Mouse (Mus musculus) gastrocnemius, adult 8-10 months (tissue): ENCODE data around the gene Dgkg. TPM values are rescaled to one million over a fixed set of nuclear protein-coding genes. Genes with fewer than 3 reads are reported as not detected.
A peak's percentile ranks its signal among the peaks of the same experiment; 100 is the strongest.

Experiments used
- DNase-seq, 2 experiments: peaks; one replicate each; pipeline ENCODE4 v3.0.0; 2022; ENCODE audit warnings: low spot score in 2 of 2
- total RNA-seq, 4 experiments: library from RNA; stranded (reverse); gene quantifications; 2 replicates each; pipeline ENCODE4 v1.2.4; 2022

Dgkg gene
- total RNA-seq, 4 experiments from 2014 or later = 0.07 to 0.75 (median 0.22) TPM

GRCm38 (mm10) chr16:22501855-22502254, 155.2 kb downstream of the Dgkg start:
- DNase-seq = no peak

- DNase-seq = no peak
These were observed 156.5 kb downstream of the Dgkg start for GRCm38 (mm10) chr16:22500561-22500960.

- DNase-seq = no peak
These were observed 157.1 kb downstream of the Dgkg start for GRCm38 (mm10) chr16:22499951-22500350.

- DNase-seq = no peak
These were observed 157.6 kb downstream of the Dgkg start for GRCm38 (mm10) chr16:22499447-22499846.

DNA sequence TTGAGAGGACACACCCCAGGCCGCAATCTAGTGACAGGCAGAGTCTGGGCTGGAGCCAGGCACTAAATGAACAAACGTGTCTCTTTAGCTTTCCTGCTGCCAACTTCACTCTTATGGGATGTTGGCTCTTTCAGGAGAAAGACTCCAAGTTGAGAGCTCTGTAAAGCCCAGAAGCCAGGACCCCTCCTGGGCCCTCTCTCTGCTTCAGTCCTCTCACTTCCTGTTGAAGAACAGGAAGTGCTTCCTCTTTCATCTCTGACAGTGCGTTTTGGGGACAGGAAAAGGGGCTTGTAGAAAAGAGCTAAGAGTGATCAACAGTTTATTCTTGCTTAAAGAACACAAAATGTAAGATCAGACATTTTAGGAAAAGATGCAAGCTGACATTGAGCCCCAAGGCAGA, 159.0 kb downstream of the Dgkg start:
- no peak for DNase-seq

DNA sequence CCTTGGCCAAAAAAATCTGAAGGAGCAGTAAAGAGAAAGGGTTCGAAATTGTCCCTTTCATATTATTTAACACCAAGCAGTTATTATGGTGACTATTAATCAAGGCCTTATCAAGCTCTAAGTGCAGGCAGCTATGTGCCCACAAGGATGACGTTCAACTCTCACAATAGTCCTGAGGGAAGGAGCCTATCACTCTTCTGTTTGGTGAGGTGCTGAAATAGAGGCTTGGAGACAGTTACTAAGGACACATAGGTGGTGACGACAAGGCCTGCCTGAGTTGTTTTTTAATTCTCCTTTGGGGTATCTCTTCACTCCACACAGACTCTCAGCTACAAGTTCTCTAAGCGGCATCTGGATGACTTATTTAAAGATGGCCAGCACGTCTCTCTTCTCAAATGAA, 161.8 kb downstream of the Dgkg start:
- no peak for DNase-seq

- no peak for DNase-seq
These were observed 162.2 kb downstream of the Dgkg start for GRCm38 (mm10) chr16:22494815-22495214.

DNA sequence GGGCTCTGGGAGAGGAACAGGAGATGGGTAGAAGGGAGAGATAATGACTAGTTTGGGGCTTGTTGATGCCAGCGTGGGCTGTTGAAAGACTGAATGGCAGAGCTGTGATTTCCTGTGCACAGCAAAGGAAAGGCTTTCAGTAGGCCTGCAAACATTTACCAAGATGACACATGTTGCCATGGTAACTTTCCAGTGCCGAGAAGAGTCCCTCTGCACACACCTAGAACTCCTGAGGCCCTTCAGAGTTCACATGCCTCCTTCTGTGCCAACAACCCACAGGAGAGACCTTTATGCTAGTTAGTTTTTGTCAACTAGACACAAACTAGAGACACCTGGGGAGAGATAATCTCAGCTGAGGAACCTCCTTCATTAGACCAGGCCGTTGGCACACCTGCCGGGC, 163.6 kb downstream of the Dgkg start:
- no peak for DNase-seq

GRCm38 (mm10) chr16:22491446-22492166, 165.4 kb downstream of the Dgkg start:
- DNase-seq = no peak

DNA sequence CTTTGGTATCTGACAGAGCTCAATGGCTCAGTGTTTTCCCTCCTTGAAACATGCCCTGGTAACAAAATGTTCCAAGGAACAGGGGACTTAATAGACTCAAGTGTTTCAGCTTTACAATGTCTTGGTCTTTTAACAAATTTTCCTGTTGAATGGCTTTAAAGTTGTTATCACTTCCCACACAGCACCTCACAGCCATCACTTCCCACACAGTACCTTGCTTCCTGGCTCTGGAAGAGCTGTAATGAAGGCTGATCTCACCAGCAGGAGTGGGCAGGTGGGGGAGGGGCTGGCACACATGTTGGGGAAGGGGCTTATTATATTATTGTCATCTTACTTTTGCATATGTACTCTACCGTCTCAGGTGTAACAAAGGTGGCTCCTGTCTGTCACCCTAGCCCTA, 173.1 kb downstream of the Dgkg start:
- DNase-seq = no peak

GRCm38 (mm10) chr16:22479322-22479721, 177.7 kb downstream of the Dgkg start:
- no peak for DNase-seq

DNA sequence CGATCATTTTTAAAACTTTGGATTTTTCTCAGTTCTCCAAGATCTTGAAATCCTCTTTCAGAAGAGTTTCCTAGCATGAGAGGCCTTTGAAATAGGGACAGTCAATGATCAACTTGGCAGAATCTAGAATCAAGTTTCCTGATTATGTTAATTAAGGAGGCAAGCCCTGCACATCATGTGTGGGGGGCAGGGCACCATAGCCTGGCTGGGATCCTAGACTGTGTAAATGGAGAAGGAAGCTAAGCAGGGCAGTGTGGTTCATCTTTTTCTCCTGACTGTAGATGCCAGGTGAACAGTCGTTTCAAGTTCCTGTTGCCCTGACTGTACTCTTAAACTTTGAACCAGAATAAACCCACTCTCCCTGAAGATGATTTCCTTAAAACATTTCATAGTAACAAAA, 185.3 kb downstream of the Dgkg start:
- no peak for DNase-seq

- no peak for DNase-seq
These were observed 187.6 kb downstream of the Dgkg start for GRCm38 (mm10) chr16:22469385-22469784.

GRCm38 (mm10) chr16:22467111-22467510, 189.9 kb downstream of the Dgkg start:
- DNase-seq = no peak

GRCm38 (mm10) chr16:22466381-22466780, 190.6 kb downstream of the Dgkg start:
- DNase-seq = no peak

- no peak for DNase-seq
These were observed 194.8 kb downstream of the Dgkg start for GRCm38 (mm10) chr16:22462220-22462619.

GRCm38 (mm10) chr16:22461728-22462127, 195.3 kb downstream of the Dgkg start:
- DNase-seq = no peak

DNA sequence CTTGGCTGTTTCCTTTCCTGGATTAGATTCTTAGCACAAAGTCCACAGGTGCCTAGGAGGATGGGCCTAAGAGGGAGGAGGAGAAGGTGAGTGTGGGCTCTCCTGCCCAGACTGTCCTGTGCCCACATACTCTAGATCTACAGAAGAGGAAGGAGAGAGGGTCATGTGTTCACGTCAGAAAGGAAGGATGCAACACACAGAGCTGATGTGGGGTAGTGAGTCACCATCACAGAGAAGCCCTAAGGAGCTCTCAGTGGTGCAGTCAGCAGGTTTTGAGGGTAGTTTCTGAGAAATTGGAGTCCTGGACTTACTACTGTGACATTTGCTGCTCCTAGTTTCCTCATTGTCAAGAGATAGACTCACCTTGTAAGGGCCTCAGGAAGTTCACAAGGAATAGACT, 196.1 kb downstream of the Dgkg start:
- no peak for DNase-seq

GRCm38 (mm10) chr16:22452082-22452481, 204.9 kb downstream of the Dgkg start:
- no peak for DNase-seq

DNA sequence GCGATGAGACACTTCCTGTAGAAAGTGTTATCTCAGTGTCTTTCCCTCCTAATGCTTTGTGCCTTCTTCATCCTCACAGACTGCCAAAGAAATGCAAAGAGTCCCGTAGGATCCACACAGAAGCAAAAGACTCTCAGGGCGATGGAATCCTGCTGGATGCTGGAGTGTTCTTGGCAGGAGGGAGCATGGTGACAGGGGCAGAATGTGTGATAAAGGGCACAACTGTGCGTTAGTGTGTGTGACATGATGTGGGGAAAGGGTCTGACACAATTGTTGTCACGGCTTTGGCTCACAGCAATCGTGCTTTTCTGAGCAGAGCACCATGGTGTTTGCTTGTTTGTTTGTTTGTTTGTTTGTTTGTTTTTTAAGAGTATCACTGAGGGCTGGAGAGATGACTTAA, 208.9 kb downstream of the Dgkg start:
- DNase-seq = no peak

- DNase-seq = no peak
These were observed 212.2 kb downstream of the Dgkg start for GRCm38 (mm10) chr16:22444786-22445185.

DNA sequence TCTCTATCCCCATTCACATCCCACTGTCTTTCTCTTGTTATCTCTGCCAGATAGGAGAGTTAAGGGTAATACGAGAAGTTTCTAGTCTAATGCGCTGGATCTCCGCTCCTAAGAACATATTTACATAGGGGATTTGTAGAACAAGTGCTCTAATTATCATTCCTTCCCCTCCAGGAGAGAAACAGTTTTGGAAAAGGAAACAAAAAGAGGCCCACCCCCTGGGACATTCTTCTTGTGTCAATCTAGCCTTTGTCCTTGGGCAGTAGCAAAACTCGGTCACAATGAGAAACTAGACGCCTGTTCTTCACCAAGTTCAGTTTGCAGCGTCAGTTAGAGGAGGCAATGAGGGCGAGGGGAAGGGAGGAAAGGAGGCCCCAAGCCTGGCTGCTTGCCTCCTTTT, 214.8 kb downstream of the Dgkg start:
- DNase-seq = no peak

GRCm38 (mm10) chr16:22441317-22441716, 215.7 kb downstream of the Dgkg start:
- DNase-seq = no peak

DNA sequence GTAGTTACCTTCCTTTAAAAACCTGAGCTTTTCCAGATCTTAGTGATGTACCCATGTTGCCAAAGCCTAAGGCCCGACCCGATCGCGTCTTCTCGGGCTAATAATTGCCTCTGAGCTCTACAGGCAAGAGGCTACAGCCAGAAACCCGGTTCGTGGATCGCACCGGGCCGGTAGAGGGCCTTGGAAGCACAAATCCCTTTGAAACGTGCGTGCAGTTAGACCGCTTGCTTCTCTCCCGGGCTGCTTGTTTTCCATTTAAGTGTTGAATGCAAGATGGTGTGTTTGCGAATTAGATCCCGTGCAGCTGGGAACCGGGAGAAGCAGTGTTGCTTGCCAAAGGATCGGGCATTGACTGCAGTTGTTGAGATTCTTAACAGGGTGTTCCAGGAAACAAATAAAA, 216.8 kb downstream of the Dgkg start:
- peak; percentile 20 to 22 for DNase-seq
